Mouse (Mus musculus) gastrocnemius, postnatal 25 days (tissue): Measurements from ENCODE around the gene Neb. TPM values are rescaled to one million over a fixed set of nuclear protein-coding genes. Genes with fewer than 3 reads are reported as not detected.

Source experiments
- DNase-seq: peaks from one replicate; pipeline ENCODE4 v3.0.0; 2022
- total RNA-seq, 2 experiments: library from RNA; stranded (reverse); gene quantifications; 1 replicate in 1 of 2; 2 replicates in 1 of 2; pipeline ENCODE4 v1.2.3; 2021

The Neb gene
- total RNA-seq, 2 experiments from 2014 or later: 4,872 to 5,741 TPM

GRCm38 (mm10) chr2:52374706-52375105 is 3.6 kb downstream of the Neb start:
- DNase-seq: no peak

GRCm38 (mm10) chr2:52372480-52372879 is 5.8 kb downstream of the Neb start:
- DNase-seq: no peak

DNA sequence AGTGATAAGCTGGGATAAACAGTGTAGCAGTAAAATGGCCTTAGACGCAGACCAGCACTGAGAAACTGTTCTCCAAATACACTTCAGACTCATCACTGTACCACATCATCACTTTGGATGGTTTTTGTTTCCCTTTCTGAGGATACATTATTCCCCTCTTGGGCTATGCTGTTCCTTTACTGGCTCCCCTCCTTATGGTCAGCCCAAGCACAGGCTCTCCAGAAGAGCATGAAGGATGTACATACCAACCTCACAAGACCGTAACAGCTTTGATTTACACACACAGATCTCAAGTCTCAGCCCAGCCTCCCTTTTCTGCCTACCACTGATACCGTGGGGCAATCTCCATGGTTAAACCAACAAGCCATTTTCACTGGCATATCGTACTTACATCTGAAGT is 6.2 kb downstream of the Neb start:
- no peak for DNase-seq

DNA sequence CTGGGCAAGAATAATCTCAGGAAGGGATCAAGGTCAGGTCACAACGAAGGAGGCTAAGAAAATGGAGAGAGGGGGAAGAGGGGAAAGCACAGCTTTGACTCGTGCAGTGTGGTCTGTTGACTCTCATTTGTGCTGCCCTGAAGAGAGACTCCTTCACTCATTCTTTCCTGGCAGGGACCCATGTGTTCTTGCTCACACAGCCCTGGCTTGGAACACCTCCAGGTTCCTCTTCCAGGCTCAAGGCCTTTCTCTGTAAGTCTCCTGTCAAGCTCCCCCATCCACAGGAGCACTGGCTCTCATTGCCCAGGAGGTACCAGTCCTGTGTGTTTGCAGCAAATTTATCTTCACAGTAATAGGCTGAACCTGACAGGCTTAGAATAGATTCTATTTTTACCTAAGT is 7.2 kb downstream of the Neb start:
- DNase-seq: peak; percentile 39

DNA sequence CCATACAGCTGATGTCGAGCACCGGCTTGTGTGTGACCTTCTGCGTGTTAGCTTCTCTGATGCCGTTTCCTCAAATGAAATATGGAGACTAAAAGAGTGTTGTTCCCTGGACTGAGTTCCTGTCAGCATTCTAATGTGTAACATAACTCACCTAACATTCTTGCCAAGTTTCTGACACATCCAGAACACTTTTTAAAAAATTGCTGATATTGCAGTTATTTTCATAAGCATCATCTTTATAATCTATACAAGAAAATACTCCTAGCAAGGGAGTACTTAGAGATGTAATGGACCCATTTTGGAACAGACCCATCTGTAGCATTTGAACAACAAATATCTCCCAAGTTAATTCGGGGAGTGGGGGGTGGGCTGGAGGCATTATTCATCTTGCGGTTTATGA is 8.7 kb downstream of the Neb start:
- DNase-seq: no peak

DNA sequence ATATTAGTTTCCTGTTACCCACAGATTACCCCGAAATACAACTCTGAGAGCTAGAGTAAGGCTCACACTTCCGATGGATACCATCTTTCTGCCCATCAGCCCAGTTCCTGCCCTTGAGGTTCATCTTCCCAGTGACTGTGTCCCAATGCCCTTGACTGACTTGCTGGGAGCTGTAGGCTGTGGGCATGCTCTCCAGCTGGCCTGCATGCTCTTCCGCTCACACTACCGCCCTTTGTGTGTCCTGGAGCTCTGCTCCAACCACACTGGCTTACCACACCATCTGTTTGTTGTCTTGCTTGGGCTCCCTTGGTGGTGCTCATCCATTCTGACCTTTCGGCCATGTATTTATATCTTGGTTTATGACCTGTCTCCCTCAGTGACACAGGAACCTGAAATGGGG is 10.6 kb downstream of the Neb start:
- DNase-seq: no peak

GRCm38 (mm10) chr2:52367248-52367647 is 11.0 kb downstream of the Neb start:
- DNase-seq: no peak

GRCm38 (mm10) chr2:52361086-52361485 is 17.2 kb downstream of the Neb start:
- DNase-seq: no peak

GRCm38 (mm10) chr2:52359722-52360121 is 18.6 kb downstream of the Neb start:
- no peak for DNase-seq

DNA sequence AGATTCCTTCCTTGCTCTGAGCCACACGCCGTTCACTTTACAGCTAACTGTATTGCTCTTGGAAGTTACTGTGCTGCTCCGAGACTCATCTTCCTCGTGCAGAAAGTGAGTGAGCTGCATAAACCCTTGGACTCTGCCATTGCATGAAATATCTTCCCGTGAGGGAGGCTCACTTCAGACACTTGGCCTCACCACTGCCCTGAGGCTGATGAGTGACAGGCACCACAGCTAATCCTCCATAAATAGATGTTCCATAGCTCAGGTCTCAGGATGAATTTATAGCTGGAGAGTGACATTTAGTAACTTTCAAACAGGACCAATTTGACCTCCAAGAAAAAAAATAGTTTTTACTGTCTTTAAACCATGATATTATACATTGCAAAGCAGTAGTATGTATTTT is 20.1 kb downstream of the Neb start:
- peak; percentile 40 for DNase-seq

GRCm38 (mm10) chr2:52351029-52351428 is 27.2 kb downstream of the Neb start:
- DNase-seq: no peak

- DNase-seq: no peak
These were observed 37.3 kb downstream of the Neb start for GRCm38 (mm10) chr2:52340990-52341389.

DNA sequence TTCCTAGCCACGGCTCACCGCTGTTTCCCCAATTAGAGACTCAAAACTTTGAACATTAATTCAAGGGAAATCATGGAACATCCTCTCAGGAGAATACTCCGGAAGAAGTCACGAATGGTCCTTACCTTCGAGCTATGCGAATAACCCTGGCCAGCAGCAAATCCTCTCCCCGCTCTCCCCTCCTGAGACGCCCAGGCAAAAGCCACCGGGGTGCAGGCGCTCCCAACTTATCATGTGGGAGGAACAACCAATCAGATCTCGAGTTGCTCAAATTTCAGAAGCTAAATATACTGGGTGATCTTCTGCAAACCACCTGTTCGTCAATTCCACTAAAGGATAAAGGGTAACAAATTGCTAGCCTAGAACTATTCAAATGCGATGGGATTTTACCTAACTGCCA is 42.7 kb downstream of the Neb start:
- peak; percentile 62 for DNase-seq

DNA sequence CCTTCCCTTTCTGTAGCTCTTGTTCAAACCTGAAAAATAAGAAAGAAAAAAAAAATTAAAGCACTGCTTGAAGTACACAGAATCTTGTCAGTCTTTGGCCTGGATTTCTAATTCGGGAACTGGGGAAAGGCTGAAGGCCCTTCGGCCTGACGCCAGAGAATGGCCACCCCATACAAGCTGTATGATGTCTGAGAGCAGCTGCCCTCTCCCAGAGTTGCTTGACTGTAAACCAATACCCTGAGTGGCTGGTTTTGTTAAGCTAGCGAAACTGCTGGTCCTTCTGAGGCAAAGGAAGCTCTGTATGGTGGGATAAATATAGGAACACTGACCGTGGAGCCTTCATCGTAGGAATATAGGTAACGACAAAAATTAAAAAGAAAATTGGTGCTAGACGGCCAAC is 43.2 kb downstream of the Neb start:
- peak; percentile 74 for DNase-seq

DNA sequence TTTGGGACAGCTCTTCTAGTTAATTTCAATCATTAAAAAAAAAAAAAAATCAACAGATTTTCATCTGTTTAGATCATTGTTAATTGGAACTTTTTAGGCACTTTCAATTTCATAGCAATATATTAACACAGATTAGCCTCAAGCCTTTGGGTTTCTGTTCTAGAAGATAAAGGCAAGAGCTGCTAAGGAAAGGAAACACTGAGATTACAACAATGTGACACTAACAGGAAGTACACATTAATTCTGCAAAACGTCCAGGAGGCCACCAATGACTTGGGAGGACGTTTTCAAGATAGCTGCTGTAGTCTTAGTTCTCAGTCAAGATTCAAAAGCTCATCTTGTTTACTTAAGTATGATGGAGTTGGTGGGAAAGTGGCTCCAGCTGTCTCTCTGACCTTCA is 44.7 kb downstream of the Neb start:
- no peak for DNase-seq

DNA sequence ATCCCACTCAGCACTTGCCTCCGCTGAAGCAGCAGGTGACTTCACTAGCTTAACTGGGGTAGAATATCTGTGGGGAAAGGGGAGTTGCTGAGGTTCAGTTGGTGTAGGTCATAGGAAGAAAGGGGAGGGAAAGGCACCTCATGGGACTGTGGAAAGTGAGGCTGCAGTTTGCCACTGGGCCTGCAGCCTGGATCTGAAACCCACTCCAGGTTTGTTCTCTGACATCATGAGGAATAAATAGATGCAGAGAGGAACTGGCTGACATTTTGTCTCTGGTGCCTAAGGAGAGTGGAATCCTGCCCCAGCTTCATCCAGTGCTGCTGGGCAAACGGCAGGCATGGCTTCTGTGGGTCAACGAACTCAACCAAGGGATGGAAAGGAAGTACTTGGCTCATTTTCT is 46.5 kb downstream of the Neb start:
- DNase-seq: peak; percentile 36

DNA sequence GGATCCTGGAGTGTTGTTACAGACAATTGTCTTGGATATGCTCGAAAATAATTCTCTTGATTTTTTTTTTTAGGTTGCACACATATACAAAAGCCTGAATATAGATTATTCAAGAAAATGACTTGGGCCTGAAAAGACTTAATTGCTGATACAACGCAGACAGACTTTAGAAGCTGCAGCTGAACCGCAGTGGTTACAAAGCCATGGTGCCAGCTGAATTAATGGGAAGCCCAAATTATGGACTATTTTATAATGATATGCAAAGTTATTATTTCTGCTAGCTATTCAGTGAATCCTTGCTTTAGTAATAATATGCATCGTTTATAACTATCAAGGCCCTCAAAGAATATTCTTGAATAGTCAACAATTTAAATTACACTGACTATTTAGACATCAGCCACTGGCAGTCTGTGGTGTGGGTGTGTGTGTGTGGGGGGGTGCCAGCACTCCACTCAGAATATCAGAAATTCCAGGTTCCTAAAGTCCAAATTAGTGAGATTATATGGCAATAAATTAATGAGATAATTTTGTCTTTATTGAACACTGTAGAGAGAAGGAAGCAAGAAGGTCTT is 50.9 kb downstream of the Neb start:
- DNase-seq: no peak

GRCm38 (mm10) chr2:52321866-52322265 is 56.4 kb downstream of the Neb start:
- no peak for DNase-seq

- no peak for DNase-seq
These were observed 58.1 kb downstream of the Neb start for GRCm38 (mm10) chr2:52320175-52320574.

- DNase-seq: no peak
These were observed 59.2 kb downstream of the Neb start for GRCm38 (mm10) chr2:52319020-52319567.

DNA sequence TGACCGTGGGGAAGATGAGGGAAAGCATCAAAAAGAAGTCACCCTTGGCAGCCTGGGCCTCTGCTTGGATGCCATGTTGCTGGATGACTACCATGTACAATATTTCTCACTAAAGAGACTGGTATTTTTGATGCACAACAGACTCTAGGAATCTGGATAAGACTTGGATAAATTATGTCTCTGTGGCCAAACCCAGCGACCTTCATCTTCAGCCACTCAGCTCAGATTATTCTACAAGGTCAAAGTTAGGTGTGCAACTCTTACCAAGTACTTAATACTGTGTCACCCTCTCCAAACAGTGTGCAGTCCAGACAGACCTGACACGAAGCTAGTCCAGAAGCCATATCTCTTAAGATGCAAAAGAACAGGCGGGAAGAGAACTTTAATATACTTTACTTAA is 60.8 kb downstream of the Neb start:
- no peak for DNase-seq

- DNase-seq: no peak
These were observed 62.5 kb downstream of the Neb start for GRCm38 (mm10) chr2:52315737-52316136.

DNA sequence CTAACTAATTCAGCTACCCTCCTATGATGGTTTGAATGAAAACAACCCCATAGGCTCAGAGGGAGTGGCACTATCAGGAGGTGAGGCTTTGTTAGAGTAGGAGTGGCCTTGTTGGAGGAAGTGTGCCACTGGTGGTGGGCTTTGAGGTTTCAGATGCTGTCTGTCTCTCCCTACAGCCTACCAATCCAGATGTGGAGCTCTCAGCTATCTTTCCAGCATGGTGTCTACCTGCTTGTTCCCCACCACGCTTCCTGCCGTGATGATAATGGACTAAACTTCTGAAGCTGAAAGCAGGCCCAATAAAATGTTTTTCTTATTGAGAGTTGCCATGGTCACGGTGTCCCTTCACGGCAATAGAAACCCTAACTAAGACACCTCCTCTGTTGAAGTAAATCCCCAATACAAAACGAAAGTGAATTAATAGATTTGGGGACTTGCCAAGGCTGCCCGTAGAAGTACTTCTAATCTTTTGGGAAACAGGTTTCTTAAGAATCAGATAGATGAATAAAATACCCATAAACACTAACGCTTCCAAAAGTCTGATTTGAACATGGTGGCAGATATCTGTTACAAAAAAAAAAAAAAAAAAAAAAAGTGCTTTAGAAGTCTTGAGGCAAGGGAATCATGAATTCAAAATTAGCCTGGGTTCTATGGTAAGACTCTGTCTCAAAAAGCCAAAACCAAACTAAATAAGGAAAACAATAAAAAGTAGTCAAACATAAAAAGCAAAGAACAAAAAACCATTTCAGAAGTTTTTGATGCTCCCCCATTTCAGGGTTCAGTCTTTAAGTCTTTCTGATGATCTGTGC is 63.1 kb downstream of the Neb start:
- no peak for DNase-seq

DNA sequence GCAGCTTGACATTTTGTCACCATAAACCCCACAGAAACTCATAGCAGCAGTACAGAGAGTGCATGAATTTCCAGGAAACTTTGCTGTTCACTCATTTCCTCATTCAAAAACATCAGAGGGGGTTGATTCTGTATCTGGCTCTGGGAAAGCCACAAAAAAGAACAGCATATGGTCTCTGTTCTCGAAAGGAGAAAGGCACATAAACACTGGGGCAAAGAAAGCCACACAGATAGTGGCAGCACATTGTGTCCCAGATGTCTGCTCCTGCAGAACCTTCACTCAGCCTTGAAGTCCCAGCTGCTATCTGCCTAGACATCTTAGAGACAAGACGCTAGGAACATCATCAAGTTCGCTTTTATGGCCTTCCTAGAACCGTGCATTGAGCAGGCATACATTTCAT is 67.5 kb downstream of the Neb start:
- DNase-seq: no peak
